Mouse (Mus musculus): ENCODE measurements around the gene Map2k6.

Gene Map2k6

GRCm38 (mm10) chr11:110402671-110403070, 3.7 kb downstream of the Map2k6 start:
- intact Hi-C loops (cut with DNase I): no loop called here

- intact Hi-C loops (cut with DNase I): no loop called here
Measured at GRCm38 (mm10) chr11:110403602-110404001, 4.7 kb downstream of the Map2k6 start.

GRCm38 (mm10) chr11:110405607-110406006, 6.7 kb downstream of the Map2k6 start:
- intact Hi-C loops (cut with DNase I): no loop called here

DNA sequence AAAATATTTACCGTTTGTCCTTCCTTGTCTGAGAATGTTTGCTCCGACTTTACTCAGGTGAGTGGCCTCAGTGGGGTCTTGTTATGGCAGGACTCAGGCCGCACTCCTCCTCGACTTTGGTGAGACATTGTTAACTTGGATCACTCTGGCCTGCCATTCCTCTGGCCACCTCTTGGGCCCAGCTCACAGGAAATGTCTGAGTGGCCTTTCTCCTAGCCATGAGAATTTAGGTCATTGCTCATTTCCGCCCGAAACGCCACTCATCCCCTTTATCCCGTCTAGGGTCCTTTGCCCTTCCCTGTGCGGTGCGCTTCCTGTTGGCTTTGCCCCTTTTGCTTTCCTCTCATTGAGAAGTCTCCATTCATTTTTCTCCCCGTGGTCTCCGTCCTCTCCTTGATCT, 10.2 kb downstream of the Map2k6 start:
- intact Hi-C loops (cut with DNase I): no loop called here

DNA sequence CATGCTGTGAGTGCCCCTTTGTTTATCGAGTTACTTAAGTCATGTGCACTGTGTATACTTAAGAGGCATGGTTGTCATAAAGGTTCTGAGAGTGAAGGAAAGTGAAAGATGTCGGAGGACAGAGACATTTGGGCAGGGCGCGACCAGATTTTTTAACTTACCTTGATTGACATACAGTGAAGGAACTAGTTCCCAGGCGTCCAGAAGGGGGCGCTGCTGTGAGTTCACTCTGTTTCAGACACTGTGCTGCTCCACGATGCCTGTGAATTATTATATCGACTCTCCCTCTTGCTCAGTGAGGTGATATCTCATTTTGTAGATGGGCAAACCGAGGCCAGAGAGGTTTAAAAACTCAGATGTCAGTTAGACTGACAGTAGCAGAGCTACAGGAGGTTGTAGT, 10.9 kb downstream of the Map2k6 start:
- intact Hi-C loops (cut with DNase I): no loop called here

DNA sequence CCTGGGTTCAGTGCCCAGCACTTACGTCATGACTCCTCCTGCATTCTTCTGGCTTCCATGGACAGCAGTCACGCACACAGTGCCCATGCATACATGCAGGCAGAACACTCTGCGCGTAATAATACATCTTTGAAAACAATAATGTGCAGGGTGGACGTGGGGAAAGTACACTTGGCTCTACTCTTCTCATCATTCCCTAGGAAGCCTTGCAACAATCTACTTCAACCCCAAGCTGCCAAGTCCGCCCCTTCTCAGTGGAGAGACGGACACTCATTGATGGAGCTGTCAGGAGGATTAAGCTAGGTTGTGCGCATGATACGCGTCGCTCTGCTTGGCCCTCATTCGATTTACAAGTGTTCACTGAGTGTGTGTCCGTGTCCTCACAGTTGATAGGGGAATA, 12.7 kb downstream of the Map2k6 start:
- intact Hi-C loops (cut with DNase I): no loop called here

- intact Hi-C loops (cut with DNase I): no loop called here
Measured at GRCm38 (mm10) chr11:110414263-110414662, 15.3 kb downstream of the Map2k6 start.

DNA sequence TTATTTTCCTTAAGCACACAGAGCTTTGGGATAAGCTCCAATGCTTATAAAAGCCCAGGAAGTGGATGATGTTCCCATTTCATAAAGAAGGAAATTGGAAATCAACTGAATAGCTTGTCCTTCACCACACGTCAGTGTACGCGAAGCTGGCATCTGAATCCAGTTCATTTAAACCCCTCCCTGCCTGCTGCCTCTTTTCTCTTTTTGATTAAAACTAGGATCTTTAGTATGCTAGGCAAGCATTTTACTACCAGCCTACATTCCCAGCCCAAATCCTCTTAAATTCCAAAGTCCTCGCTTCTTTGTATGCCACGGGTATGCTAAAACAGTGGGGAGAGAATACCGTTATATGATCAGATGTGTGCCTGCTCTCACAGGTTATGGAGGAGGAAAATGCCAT, 17.8 kb downstream of the Map2k6 start:
- intact Hi-C loops (cut with DNase I): no loop called here

- intact Hi-C loops (cut with DNase I): no loop called here
Measured at GRCm38 (mm10) chr11:110420463-110420862, 21.5 kb downstream of the Map2k6 start.

DNA sequence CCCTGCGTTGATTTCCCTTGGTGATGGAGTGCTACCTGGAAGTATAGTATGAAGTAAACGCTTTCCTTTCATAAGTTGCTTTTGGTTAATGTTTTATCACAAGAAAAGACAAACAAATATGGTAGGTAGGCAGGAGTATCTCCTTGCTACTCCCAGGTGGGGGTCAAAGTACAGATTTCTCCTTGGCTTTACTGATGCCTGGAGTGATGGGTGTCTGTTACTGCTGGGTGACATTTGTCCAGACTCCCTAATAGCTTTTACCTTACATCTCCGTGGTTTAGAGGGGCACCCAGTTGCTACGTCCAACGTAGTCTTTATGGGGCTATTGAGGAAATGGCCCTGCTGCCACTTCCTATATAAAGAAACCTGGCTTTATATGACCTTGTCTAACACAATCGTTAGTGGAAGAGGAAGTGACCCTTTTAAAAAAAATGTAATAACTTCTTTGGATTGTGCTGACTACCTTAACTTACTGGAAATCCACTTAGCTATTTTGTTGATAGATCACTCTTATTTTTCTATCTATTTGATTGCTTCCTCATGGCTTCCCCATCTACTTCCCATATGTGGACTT, 27.7 kb downstream of the Map2k6 start:
- intact Hi-C loops (cut with DNase I): no loop called here

DNA sequence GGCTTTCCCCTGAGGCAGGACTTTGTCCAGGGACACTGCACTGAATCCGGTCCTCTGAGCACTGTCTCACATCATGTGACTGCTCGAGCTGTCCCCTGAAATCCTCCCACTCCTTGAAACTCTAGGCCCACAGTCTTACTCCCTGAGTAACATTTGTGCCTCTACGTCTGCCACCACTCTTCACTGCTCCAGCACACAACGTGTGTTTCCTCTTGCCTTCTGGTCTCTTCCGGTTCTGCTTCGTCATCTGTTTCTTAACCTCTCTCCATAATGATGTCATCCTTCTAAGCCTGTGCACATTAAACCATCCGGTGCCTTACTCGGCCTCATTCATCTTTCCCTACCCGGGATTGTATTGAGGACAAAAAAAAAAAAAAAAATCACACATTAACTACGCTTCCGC, 28.2 kb downstream of the Map2k6 start:
- intact Hi-C loops (cut with DNase I): no loop called here

DNA sequence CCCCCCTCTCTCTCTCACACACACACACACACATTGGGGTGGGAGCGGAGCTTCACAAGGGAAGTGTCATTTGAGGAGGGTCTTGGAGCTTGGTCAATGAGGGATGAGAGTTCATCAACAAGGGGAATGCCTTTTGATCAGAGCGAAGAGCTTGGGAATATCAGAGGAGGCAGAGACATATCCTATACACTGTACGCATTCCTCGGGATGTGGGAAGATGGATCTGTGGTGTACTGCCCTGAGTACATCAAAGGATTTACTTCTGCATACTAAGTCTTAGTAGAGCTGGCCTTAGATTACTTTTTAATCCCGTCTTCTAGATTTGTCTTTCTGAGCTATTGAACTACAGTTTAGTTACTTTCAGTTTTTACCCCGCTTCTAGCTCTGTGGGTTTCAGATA, 30.1 kb downstream of the Map2k6 start:
- intact Hi-C loops (cut with DNase I): no loop called here

- intact Hi-C loops (cut with DNase I): no loop called here
Measured at GRCm38 (mm10) chr11:110429837-110430418, 31.0 kb downstream of the Map2k6 start.

DNA sequence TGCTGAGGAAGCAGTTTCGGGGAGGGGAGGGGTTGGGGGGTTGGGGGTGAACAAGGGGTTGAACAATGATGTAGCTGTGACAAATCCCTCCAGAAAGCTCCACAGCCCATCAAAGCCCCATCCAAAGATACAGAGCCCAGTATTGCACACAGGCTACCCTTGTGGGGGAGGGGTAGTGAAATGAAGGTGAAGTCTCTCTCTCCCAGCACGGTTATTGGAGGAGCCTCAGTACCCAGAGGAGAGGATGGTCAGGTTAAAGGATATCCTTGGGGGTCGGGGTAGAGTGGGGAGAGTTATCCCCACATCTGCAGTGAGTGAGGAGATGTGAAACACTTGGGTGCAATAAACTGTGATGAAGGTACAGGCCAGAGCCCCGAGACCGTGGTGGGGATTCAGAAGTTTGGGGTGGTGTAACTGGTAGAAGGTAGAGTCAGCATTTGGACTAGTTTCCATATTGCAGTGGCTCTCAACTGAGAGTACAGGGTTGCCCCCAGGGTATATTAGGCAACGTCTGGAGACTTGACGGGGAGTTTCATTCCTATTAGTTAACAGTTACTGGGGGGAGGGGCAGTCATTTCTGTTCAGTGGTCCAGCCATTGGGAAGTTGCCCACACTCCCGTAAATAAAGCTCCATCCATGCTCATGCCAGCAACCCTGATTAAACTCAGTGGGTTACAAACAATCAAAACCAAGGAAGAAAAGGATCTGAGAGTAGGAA, 37.1 kb downstream of the Map2k6 start:
- intact Hi-C loops (cut with DNase I): no loop called here

- intact Hi-C loops (cut with DNase I): no loop called here
Measured at GRCm38 (mm10) chr11:110436998-110437397, 38.1 kb downstream of the Map2k6 start.

DNA sequence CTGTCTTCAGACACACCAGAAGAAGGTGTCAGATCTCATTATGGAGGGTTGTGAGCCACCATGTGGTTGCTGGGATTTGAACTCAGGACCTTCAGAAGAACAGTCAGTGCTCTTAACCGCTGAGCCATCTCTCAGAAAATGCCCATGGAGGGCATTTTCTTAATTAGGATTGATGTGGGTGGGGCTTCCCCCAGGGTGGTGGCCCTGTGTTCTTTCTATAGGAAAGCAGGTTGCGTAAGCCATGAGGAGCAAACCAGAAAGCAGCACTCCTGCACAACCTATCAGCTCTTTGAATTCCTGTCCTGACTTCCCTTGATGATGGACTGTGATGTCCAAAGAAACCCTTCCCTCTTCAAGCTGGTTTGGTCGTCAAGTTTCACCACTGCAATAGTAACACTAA, 39.2 kb downstream of the Map2k6 start:
- intact Hi-C loops (cut with DNase I): no loop called here

GRCm38 (mm10) chr11:110438700-110439296, 39.9 kb downstream of the Map2k6 start:
- intact Hi-C loops (cut with DNase I): no loop called here

DNA sequence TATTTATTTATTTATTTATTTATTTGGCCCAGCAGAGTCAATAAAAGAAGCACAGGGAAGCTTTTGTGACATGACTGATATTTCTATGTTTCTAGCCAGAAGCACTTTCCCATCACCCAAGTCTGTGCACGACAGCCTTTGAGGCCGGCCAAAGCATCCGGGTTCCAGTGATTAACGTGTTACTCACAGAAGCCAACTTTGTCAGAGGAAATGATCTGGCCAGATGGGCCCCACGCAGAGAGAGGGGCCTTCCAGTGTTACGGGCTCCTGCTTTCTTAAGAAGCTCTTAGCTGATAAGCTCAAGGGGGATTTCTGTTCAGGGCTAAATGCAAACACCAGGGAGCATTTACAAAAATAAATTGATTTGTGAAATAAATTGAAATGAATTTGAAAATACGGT, 40.4 kb downstream of the Map2k6 start:
- intact Hi-C loops (cut with DNase I): no loop called here

- intact Hi-C loops (cut with DNase I): no loop called here
Measured at GRCm38 (mm10) chr11:110444576-110444975, 45.7 kb downstream of the Map2k6 start.

- intact Hi-C loops (cut with DNase I): no loop called here
Measured at GRCm38 (mm10) chr11:110448131-110448725, 49.3 kb downstream of the Map2k6 start.

DNA sequence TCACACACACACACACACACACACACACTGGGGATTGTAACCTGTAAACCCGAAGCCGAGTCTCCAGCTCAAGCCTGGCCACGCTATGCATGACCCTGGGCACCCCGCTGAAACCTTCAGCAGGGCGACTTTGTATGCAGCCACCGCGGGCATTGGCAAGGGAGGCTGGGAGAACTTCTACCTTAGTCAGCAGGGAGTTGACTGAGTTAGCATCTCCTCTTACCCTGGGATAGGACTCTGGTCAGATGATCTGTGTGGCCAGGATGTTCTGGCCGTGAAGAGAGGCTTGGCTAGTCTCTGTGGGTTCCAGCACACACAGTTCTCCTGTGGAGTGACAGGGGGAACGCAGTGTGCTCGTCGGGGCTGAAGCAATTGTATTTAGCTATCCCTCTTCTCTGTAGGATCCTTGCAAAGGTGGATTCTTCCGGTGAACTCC, 49.8 kb downstream of the Map2k6 start:
- intact Hi-C loops (cut with DNase I): no loop called here

- intact Hi-C loops (cut with DNase I): no loop called here
Measured at GRCm38 (mm10) chr11:110449183-110449582, 50.3 kb downstream of the Map2k6 start.

All from adrenal gland (tissue).